Mouse (Mus musculus) bone marrow macrophage, adult 2 months (primary cell): ENCODE measurements around the gene Zfp292.

Experiments
- CTCF ChIP-seq: IDR thresholded peaks from 2 replicates; pipeline ENCODE4 v1.5.1; 2012; ENCODE audit warnings: low read depth, mild to moderate bottlenecking, low read length, moderate library complexity
- POLR2A ChIP-seq: IDR thresholded peaks from 2 replicates; pipeline ENCODE4 v1.6.1; 2012; ENCODE audit warnings: mild to moderate bottlenecking, low read depth, low read length, borderline replicate concordance

GRCm38 (mm10) chr4:34898497-34898896 lies 15.7 kb upstream of the Zfp292 start:
- no peak for TF ChIP-seq POLR2A
- TF ChIP-seq CTCF: no peak
